Mouse (Mus musculus) hindbrain, embryonic 15.5 days (tissue): ENCODE data around the gene Nfkb1. TPM values are rescaled to one million over a fixed set of nuclear protein-coding genes. Genes with fewer than 3 reads are reported as not detected.

ENCODE experiments used
- ATAC-seq: fragments of 200-750 bp; cut with Nextera tagmentation; 2 replicates; pipeline ENCODE4 v1.8.0; 2017; ENCODE audit warnings: low read depth, moderate number of reproducible peaks, moderate TSS enrichment; ENCODE audit not compliant: low FRiP score
- H3K27ac ChIP-seq: fragments of 300-500 bp; sonication (generic); replicated peaks from 2 replicates; pipeline ENCODE4 v1.5.1; 2015; ENCODE audit warnings: mild to moderate bottlenecking, inconsistent platforms
- H3K27me3 ChIP-seq: fragments of 300-500 bp; sonication (generic); 2 replicates; pipeline ENCODE4 v1.6.1; 2015; ENCODE audit warnings: control low read depth, inconsistent platforms
- H3K36me3 ChIP-seq: fragments of 300-500 bp; sonication (generic); 2 replicates; pipeline ENCODE4 v1.6.1; 2015; ENCODE audit warnings: control low read depth, inconsistent platforms
- H3K4me1 ChIP-seq: fragments of 300-500 bp; sonication (generic); replicated peaks from 2 replicates; pipeline ENCODE4 v1.6.1; 2015; ENCODE audit warnings: control low read depth, inconsistent platforms
- H3K4me2 ChIP-seq: fragments of 300-500 bp; sonication (generic); 2 replicates; pipeline ENCODE4 v1.6.1; 2015; ENCODE audit warnings: moderate library complexity, mild to moderate bottlenecking, inconsistent platforms
- H3K4me3 ChIP-seq: fragments of 300-500 bp; sonication (generic); 2 replicates; pipeline ENCODE4 v1.5.1; 2015; ENCODE audit warnings: mild to moderate bottlenecking, inconsistent platforms
- H3K9ac ChIP-seq: fragments of 300-500 bp; sonication (generic); 2 replicates; pipeline ENCODE4 v1.6.1; 2015; ENCODE audit warnings: inconsistent platforms
- H3K9me3 ChIP-seq: fragments of 300-500 bp; sonication (generic); 2 replicates; pipeline ENCODE4 v1.6.1; 2016; ENCODE audit warnings: control low read depth, inconsistent platforms
- WGBS: fragments of 180-500 bp; shearing (Covaris S2); methylation state at CpG from one replicate; pipeline ENCODE4 v1.1.7; 2015; 5-methylcytosine and 5-hydroxymethylcytosine counted together
- polyA plus RNA-seq: library from polyadenylated mRNA; unstranded; fragments of >200 nt; fragmentation: Nextera tagmentation; extraction: Ambion mirVana; gene quantifications from 2 replicates; pipeline ENCODE4 v1.2.1, GENCODE M21; 2015

The Nfkb1 gene
- 8.4 and 8.8 TPM in 2 replicates for polyA plus RNA-seq

GRCm38 (mm10) chr3:135691191-135692131 lies at the start of gene Nfkb1:
Nfkb1 (minus strand) TSS chr3:135691547.
- peak within 1 kb of the TSS; percentile 93 for H3K27ac ChIP-seq
- H3K4me2 ChIP-seq: peak within 1 kb of the TSS; percentile 82
- H3K27me3 ChIP-seq: no peaks in the 10 kb centered on the region
- WGBS: under 1% methylated on average over 50 of the region's 102 CpGs
- ATAC-seq: peak; percentile 87
- H3K36me3 ChIP-seq: no peaks in the 10 kb centered on the region
- no peaks in the 10 kb centered on the region for H3K9me3 ChIP-seq
- H3K4me3 ChIP-seq: peak within 1 kb of the TSS; percentile 92
- peak within 1 kb of the TSS; percentile 94 for H3K9ac ChIP-seq
- H3K4me1 ChIP-seq: peaks cover 34% of the 10 kb centered on the region

- no peak overlapping the region for H3K27ac ChIP-seq
- no peak overlapping the region for H3K4me3 ChIP-seq
- H3K9me3 ChIP-seq: no peaks in the 10 kb centered on the region
- no peaks in the 10 kb centered on the region for H3K36me3 ChIP-seq
- 86% methylated on average over 8 of the region's 8 CpGs for WGBS
- H3K4me2 ChIP-seq: no peak overlapping the region
- H3K4me1 ChIP-seq: no peaks in the 10 kb centered on the region
- no peak for ATAC-seq
- H3K9ac ChIP-seq: no peak overlapping the region
- no peaks in the 10 kb centered on the region for H3K27me3 ChIP-seq
Observed at GRCm38 (mm10) chr3:135740711-135741110, 49.4 kb upstream of the Nfkb1 start.

- Histone ChIP-seq H3K27ac (no peak overlapping the region), H3K27me3 (no peaks in the 10 kb centered on the region), H3K9me3 (no peaks in the 10 kb centered on the region), H3K4me1 (0 out of 2 replicates have a peak, but pooled peaks cover 5% of the 10 kb centered on the region), H3K4me2 (no peak overlapping the region), H3K36me3 (no peaks in the 10 kb centered on the region), H3K4me3 (no peak overlapping the region), H3K9ac (no peak overlapping the region)
- WGBS: 62% methylated on average over 1 of the region's 1 CpGs
- no peak for ATAC-seq
Observed at GRCm38 (mm10) chr3:135734736-135735135, 43.4 kb upstream of the Nfkb1 start.

- Histone ChIP-seq H3K4me2 (no peak overlapping the region), H3K9me3 (no peaks in the 10 kb centered on the region), H3K9ac (no peak overlapping the region), H3K4me3 (no peak overlapping the region), H3K4me1 (0 out of 2 replicates have a peak, but pooled peaks cover 5% of the 10 kb centered on the region), H3K36me3 (no peaks in the 10 kb centered on the region), H3K27me3 (no peaks in the 10 kb centered on the region), H3K27ac (no peak overlapping the region)
- no peak for ATAC-seq
- WGBS: 95% methylated on average over 10 of the region's 10 CpGs
Observed at GRCm38 (mm10) chr3:135732747-135733445, 41.5 kb upstream of the Nfkb1 start.

GRCm38 (mm10) chr3:135731292-135732047 lies 40.1 kb upstream of the Nfkb1 start:
- WGBS: 38% methylated on average over 17 of the region's 17 CpGs

GRCm38 (mm10) chr3:135730790-135731189 lies 39.4 kb upstream of the Nfkb1 start:
- H3K9ac ChIP-seq: 0 out of 2 replicates have a peak overlapping the region, but pooled peaks have one; percentile 19
- ATAC-seq: peak; percentile 77
- H3K9me3 ChIP-seq: no peaks in the 10 kb centered on the region
- peaks cover 10% of the 10 kb centered on the region; the same call in 1 of the 2 replicates for H3K4me1 ChIP-seq
- peak overlapping the region; percentile 45 for H3K4me2 ChIP-seq
- no peaks in the 10 kb centered on the region for H3K36me3 ChIP-seq
- WGBS: 45% methylated on average over 9 of the region's 9 CpGs
- H3K27me3 ChIP-seq: no peaks in the 10 kb centered on the region
- H3K27ac ChIP-seq: no peak overlapping the region
- 0 out of 2 replicates have a peak overlapping the region, but pooled peaks have one; percentile 1 for H3K4me3 ChIP-seq

More at GRCm38 (mm10) chr3:135731292-135732047, 40.1 kb upstream of the Nfkb1 start:
- no peaks in the 10 kb centered on the region for H3K9me3 ChIP-seq
- no peaks in the 10 kb centered on the region for H3K27me3 ChIP-seq
- H3K36me3 ChIP-seq: no peaks in the 10 kb centered on the region
- H3K4me2 ChIP-seq: peak overlapping the region; percentile 45
- H3K4me1 ChIP-seq: 0 out of 2 replicates have a peak, but pooled peaks cover 5% of the 10 kb centered on the region
- no peak overlapping the region for H3K27ac ChIP-seq
- H3K9ac ChIP-seq: no peak overlapping the region
- no peak overlapping the region for H3K4me3 ChIP-seq
- peak; percentile 83 for ATAC-seq

- no peaks in the 10 kb centered on the region for H3K9me3 ChIP-seq
- no peak overlapping the region for H3K27ac ChIP-seq
- H3K36me3 ChIP-seq: no peaks in the 10 kb centered on the region
- H3K27me3 ChIP-seq: no peaks in the 10 kb centered on the region
- no peak overlapping the region for H3K4me3 ChIP-seq
- WGBS: 65% methylated on average over 5 of the region's 5 CpGs
- H3K4me2 ChIP-seq: no peak overlapping the region
- ATAC-seq: no peak
- no peak overlapping the region for H3K9ac ChIP-seq
- H3K4me1 ChIP-seq: peaks cover 10% of the 10 kb centered on the region; the same call in 1 of the 2 replicates
Observed at GRCm38 (mm10) chr3:135729575-135729974, 38.2 kb upstream of the Nfkb1 start.

- Histone ChIP-seq H3K4me1 (peaks cover 10% of the 10 kb centered on the region; the same call in 1 of the 2 replicates), H3K27ac (no peak overlapping the region), H3K4me2 (no peak overlapping the region), H3K9ac (no peak overlapping the region), H3K9me3 (no peaks in the 10 kb centered on the region), H3K27me3 (no peaks in the 10 kb centered on the region), H3K36me3 (no peaks in the 10 kb centered on the region), H3K4me3 (no peak overlapping the region)
- WGBS: 64% methylated on average over 6 of the region's 6 CpGs
- ATAC-seq: no peak
Observed at GRCm38 (mm10) chr3:135728900-135729299, 37.6 kb upstream of the Nfkb1 start.

GRCm38 (mm10) chr3:135727339-135727738 lies 36.0 kb upstream of the Nfkb1 start:
- Histone ChIP-seq H3K36me3 (no peaks in the 10 kb centered on the region), H3K27me3 (no peaks in the 10 kb centered on the region), H3K9me3 (no peaks in the 10 kb centered on the region), H3K4me1 (peaks cover 10% of the 10 kb centered on the region; the same call in 1 of the 2 replicates), H3K27ac (no peak overlapping the region), H3K9ac (no peak overlapping the region), H3K4me3 (no peak overlapping the region), H3K4me2 (no peak overlapping the region)
- no peak for ATAC-seq
- 89% methylated on average over 10 of the region's 10 CpGs for WGBS

GRCm38 (mm10) chr3:135726521-135727275 lies 35.4 kb upstream of the Nfkb1 start:
- Histone ChIP-seq H3K27ac (no peak overlapping the region), H3K4me3 (no peak overlapping the region), H3K9ac (no peak overlapping the region), H3K9me3 (no peaks in the 10 kb centered on the region), H3K36me3 (no peaks in the 10 kb centered on the region), H3K27me3 (no peaks in the 10 kb centered on the region), H3K4me1 (peaks cover 10% of the 10 kb centered on the region; the same call in 1 of the 2 replicates), H3K4me2 (no peak overlapping the region)
- WGBS: 91% methylated on average over 7 of the region's 7 CpGs
- ATAC-seq: no peak

- Histone ChIP-seq H3K36me3 (no peaks in the 10 kb centered on the region), H3K27ac (no peak overlapping the region), H3K9ac (no peak overlapping the region), H3K4me1 (peaks cover 10% of the 10 kb centered on the region; the same call in 1 of the 2 replicates), H3K27me3 (no peaks in the 10 kb centered on the region), H3K4me2 (peak overlapping the region; percentile 18; the same call in 1 of the 2 replicates), H3K4me3 (no peak overlapping the region), H3K9me3 (no peaks in the 10 kb centered on the region)
- 54% methylated on average over 15 of the region's 15 CpGs for WGBS
- ATAC-seq: peak; percentile 70
Observed at GRCm38 (mm10) chr3:135726023-135726422, 34.7 kb upstream of the Nfkb1 start.
